Mouse (Mus musculus) adrenal gland, adult (tissue): ENCODE results near the gene Ggact.

Experiments
- DNase-seq, 2 experiments: peaks; one replicate each; pipeline ENCODE4 v3.0.0; 2022 to 2023; ENCODE audit warnings: low spot score in 1 of 2; ENCODE audit not compliant: inconsistent age in 2 of 2

Ggact gene

DNA sequence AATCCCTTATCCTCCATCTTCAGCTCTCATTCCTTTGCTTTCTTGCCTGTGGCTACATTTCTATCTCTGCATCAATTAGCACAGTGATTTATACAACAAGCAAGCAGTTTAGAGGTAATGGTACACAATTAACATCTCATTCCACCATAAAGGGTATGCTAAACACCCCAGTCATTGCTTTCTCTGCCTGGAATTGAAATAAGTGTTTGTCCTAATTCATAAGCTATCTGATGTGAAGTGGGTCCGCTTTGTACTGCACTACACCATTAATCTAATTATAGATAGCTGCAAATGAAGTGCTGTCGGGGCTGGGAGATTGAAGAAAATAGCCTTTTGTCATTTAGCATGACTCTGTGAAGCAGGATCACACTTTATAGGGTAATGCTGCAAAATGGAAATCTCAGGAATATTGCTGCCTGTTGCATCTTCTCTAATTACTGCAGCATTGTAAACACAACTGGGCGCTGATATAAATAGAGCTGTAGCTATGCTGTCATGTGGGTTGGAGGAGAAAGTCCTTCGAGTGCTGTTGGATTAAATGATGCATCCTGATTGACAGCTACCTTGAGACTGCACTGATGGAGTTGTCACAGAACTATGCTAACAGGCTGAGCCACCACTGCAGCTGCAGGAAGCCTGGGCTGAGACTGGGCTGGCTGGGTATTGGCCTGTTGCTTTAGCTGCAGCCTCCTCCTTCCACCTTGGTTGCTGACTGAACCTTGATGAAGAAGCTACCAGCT lies 41.5 kb downstream of the Ggact start:
- peak in 1 of 2 experiments; percentile 32 for DNase-seq

DNA sequence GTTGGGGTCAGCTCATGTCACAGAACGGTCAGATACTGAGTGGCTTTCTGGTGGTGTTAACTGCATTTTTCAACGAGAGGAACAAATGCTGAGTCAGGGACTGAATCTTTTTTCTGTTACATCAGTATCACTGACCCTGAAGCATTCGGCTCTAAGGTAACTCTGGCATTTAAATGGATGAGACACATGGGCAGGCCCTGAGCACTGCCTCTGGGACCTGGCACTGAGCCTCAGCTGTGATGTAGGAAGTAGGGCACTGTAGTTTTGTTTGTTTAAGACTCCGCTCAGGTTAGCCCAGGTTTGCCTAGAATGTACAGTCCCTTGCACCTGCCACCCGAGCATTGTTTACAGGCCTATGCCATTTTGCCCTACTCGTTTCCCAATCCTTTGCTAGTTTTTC lies 43.7 kb downstream of the Ggact start:
- DNase-seq: peak; percentile 79 to 90

DNA sequence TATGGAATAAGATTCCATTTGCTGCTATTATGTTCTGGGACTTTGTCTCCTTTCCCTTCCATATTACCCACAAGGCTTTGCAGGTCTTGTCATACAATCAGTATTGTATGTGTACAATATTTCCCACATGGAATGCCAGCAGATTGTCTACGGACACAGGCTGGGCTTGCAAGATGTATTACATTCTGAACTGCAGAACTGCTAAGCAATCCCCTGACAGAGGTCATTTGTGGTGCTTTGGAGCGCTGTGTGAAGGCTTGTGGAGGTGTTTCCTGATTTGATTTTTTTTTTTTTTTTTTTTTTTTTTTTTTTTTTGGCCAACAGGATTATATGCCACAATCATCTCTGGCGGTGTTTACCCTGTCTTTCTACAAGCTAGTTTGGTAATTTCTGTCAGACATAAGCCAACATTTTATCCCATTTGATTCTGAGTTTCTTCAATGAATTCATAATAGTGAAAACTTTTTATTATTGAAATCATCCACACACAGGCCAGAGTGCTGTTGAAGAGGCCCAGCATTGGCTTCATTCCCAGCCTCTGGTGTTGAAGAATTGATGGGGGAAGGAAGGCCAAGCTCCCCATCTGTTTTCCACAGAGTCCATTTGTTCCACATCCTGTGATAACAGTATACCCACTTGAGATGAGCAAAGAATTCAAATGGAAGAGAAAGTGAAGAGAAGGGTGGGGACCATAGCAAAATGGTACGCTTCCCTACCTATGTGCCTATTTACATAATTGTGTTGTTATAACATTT lies 45.8 kb downstream of the Ggact start:
- DNase-seq: no peak

DNA sequence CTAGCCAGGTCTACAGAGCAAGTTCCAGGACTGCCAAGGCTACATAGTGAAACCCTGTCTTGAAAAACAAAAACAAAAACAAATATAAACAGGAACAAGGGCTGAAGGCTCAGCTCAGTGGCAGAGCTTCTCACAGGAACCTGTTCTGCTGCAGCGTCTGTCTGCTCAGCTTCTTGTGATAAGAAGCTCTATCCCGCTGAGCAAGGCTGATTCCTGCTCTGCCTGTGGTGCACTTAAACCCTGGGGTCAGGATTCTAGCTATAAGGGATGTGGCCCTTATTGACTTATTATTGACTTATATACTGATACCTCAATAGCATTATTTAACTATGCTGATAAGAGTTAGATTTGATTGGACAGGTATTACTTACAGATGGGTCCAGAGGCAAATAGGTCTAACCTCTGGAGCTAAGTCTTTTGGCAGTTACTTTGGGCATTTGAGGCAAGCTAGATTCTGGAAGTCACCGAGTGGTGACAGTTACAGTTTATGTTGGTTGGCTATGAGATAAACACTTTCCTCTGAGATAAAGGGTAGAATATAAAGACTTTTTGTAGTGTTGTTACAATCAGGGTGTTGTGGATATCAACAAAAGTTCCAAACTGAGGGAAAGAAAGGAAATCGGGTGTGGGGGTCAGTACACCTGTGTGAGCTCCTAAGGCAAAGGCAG lies 48.0 kb downstream of the Ggact start:
- DNase-seq: no peak

DNA sequence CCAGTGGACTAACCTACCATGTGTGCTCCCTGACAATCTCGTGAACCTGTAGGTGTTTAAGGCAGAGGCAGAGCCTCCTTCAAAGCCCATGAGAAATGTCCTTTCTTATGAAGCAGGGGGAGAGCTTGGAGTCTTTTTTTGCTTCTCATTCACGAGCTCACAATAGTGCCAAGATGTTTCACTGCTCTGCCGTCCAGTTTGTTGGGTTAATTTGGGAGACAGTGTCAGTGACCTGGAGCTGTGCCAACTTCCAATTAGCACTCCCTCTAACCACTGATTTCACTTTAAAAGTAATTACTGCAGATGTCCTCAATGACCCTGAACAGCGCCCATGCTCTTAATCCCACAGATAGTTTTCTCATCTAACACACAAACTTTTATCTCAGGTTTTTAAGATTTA lies 50.9 kb downstream of the Ggact start:
- no peak for DNase-seq

DNA sequence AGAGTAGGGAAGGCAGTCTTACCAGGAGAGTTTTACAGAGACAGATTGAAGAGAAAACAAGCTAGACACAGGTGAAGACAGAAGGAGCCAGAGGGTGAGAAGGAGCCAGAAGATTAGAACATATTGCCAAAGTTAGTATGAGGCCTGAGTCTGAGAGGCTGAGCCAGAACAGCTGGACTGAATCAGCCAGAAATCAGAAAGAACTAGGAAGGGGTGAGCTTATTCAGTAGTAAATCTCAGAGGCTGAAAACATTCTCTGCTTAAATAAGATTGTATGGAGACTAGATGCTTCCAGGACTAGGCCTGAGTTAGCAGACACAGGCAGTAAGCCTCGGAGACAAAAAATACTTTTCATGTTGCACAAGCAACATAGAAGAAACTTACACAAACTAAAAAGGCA lies 53.8 kb downstream of the Ggact start:
- DNase-seq: no peak

DNA sequence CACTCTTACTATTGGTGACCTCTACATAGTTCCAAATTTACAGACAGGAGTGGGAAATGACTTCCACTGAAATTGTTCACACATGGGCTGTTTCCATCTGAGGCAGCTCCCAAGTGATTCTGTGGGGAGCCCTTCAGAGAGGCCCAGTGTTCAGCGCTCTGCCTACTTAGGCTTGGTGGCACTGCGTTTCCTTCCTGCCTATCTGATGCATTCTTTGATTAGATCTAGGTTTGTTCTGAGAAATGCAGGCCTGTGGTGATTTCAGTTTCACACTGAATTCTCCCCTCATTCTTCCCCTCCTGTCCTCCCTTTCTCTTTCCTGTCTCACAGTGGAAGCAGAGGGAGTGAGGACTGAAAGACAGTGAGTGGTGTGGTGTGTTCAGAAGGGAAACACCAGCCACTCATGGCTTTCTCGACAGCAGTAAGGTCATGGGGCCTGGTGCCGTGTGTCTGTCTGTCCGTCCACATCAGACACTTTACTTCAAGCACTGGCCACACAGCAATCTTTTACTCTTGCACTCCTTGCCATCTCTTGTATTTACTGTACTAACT lies 61.0 kb downstream of the Ggact start:
- DNase-seq: no peak

DNA sequence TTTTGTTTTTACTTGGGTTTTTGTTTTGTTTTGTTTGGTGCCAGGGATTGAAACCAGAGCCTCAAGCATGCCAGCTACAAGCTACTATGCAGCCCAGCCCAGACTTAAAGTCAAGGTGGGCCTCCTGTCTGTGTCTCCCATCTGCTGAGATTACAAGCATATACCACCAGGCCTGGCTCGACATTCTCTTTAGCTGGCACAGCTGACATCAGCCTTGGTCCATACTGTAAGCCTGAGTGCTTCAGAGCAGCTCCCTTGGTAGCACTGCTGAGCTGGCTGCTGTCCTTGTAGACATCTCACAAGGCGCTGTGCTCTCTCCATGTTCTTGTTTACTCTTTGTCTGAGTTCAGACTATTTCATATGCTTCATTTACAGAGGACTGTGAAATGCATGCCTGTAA lies 76.5 kb downstream of the Ggact start:
- DNase-seq: no peak

DNA sequence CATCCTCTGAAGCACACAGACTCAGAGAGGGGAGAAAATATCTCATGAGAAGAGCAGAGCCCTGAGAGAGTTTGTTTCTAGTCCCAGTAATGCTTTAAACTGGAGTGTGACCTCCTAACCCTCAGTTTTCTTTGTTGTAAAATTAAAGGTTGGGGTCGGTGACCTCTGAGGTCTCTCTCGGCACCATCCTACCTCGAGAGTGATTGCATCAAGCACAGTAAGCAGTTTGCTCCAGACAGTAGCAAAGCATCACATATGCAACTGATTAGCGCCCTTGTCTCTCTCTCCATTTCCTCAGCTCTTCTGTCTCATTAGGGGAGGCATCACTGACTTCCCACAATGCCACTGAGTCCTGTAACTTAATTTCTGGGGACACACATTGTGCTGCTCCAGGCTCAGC lies 77.3 kb downstream of the Ggact start:
- DNase-seq: no peak

DNA sequence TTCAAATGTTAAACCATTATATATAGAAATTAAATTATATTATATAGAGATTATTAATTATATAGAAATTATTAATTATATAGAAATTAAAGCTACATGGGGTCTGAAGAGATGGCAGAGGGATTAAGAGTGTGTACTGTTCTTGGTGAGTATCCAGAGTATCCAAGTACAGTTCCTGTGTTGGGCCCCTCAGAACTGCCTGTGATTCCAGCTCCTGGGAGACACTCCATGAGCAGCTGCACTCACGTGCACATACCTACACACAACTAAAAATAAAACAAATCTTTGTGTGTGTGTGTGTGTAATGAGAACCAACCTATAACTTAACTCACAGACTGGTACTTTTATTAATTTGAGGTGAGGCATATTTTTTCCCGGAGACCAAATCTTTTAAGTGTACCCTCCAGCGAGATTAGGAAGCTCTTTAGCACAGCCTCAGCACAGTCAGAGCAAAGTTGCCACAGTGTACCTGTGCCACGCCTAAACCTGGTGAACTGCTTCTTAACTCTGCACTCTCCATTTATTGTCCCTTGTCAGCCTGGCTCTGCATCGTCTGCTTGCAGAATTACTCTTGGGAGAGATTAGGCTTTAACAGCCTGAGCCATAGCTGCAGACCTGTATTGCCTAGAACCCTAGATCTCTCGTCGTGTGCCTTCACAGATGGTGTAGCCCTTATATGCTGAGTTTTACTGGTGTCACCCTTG lies 77.9 kb downstream of the Ggact start:
- no peak for DNase-seq

DNA sequence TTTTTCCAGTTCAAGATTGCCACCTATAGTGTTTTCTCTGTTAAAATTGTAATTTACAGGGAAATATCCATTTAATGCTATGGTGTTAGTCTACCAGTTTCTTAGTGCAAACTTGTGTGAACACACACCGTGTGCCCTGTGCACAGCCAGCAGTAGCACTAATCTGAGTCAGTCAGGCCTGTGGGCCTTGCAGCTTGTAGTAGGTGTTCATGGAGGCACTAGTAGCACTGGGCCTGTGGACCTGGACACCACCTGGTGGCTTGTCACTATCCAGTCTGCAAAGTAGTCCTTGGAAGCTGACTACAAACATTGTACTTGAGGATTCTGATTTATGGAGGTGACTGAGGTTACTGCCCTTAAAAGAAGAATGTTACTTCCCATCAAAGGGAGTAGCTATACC lies 78.8 kb downstream of the Ggact start:
- no peak for DNase-seq

DNA sequence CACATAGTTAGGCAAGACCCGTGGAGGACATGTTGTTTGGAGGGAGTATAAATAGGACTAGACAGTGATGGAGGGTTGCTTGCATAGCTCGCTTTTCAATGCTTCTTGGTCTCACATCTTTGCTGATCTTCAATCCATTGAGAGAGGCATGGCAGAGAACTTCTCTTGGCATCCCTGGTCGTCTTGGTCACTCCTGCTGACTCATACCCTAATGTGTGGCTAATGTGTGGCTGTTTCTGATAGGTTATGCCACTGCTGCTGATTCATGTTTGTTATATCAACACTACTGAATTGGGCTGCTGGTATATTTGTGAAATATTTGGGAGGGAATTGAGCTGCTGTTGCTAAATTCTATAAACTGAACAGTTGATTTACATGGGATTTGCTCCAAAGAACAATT lies 79.9 kb downstream of the Ggact start:
- DNase-seq: peak in 1 of 2 experiments; percentile 43

DNA sequence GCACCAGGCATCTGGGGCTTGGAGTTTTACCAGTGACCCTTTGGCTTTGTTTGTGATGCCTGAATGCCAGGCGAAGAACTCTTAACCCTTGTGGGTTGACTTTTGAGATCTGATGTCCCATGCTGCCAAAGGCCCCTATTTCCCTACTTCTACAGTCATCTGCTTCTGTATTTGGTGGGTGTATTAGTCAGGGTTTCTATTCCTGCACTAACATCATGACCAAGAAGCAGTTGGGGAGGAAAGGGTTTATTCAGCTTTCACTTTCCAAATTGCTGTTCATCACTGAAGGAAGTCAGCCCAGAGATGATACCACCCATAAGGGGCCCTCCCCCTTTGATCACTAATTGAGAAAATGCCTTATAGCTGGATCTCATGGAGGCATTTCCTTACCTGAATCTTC lies 83.1 kb downstream of the Ggact start:
- DNase-seq: no peak

DNA sequence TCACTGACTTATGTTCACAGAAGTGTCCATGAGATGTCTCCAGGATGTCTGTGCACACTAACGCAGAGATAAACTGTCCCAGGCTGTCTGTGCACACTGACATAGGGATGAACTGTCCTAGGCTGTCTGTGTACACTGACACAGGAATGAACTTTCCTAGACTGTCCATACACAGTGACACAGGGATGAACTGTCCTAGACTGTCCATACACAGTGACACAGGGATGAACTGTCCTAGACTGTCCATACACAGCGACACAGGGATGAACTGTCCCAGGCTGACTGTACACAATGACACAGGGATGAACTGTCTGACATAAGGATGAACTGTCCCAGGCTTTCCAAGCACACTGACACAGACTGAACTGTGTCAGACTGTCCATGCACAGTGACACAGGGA lies 88.1 kb downstream of the Ggact start:
- DNase-seq: no peak

DNA sequence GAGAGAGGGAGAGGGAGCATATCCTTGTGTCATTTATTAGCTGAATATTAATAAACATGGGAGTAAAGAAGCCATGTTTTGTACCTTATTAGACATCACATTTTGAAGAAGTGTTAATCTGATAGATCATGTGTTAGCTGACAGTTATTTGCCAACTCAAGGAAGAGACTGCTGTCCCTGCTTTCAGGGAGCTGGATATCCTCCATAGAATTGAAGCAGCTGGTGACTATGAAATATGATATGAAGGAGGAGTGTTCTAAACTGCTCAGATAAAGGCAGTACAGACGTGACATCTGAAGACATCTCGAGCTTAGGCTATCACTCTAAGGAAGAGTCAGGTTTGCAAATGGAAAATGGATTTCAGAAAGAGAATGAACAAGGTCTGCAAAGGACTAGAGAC lies 89.8 kb downstream of the Ggact start:
- no peak for DNase-seq

DNA sequence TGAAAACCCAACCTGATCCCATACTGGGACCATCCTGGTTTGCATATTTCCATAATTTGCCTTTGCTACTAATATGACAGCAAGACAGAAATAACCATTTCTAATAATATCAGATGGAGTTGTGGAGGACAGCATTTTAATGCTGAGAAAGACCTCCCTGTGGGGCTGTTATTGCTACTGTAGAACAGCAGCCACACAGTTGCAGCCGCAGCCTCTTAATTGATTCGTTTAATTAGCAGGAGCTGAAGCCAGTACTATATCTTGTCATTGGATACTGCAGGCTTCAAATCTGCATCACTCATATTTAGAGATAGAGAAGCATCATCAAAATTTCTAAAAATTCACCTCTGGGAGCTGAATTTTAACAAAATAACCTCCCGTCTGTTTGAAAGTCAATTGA lies 92.6 kb downstream of the Ggact start:
- no peak for DNase-seq

DNA sequence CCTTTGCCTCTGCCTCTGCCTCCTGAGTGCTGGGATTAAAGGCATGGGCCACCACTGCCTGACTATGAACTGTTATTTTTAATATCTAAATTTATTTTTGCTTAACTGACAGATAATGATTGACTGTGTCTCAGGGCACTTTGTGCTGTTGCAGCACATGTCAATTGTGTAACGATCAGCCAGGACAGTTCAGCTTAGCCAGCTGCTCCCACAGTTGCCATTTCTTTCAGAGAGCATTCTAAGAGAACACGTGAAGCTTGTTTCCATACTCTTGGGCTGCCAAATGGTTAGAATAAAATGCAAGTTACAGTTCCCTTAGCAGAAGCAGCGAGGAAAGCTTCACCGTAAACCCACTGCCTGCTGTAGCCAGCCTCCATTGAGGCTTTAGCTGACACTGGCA lies 113.3 kb downstream of the Ggact start:
- peak in 1 of 2 experiments; percentile 36 for DNase-seq

DNA sequence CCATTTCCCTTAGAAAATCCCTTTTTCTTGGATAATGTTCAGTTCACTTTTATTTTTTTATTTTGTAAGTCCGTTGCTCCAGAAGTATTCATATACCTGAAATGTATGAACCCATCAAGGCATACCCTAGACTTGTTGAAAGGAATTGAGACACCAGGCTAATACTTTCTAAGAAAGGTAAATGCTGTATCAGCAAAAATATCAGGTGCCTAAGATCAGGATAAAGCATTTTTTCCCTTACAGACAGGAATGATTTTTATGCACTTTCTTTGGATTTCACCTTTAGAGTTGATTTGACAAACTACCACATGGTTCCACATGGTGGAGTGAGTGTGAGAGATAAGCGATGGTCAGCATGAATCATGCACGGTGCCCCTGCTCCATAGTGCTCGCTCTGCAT lies 120.2 kb downstream of the Ggact start:
- DNase-seq: no peak

DNA sequence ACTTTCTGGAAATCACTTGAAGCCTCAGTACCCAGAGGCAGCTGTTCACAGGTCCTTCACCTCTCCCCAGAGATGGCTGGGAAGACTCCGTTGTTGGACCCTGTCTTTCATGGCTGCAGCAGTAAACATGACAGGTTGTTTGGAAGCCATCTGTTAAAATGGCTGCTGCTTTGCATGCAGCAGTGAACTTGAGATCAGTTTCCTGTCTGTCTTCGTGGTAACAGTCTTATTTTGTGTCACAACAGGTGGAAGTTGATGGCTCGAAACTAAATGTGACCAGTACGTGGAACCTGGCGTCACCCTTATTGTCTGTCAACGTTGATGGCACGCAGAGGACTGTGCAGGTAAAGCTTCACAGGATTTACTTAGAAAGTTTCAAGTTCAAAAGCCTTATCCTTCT lies 123.4 kb downstream of the Ggact start:
- DNase-seq: no peak

DNA sequence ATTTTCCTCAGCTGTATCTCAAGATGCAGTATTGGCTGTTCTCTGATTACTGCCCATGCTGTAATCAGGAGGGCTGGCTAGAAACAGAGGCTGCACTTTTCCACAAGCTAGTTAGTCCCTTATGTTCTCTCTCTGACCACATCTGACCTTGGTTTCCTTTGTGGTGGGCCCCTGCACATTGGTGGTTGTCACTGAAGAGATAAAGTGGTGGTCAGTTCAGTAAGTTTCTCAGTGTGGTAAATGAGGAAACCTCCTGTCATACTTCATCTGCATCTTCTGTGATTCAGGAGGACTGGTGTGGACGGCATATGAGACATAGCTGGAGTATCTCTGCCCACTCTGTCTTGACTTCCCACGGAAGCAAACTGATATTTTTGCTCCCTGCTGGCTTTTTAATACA lies 125.4 kb downstream of the Ggact start:
- DNase-seq: peak in 1 of 2 experiments; percentile 13

DNA sequence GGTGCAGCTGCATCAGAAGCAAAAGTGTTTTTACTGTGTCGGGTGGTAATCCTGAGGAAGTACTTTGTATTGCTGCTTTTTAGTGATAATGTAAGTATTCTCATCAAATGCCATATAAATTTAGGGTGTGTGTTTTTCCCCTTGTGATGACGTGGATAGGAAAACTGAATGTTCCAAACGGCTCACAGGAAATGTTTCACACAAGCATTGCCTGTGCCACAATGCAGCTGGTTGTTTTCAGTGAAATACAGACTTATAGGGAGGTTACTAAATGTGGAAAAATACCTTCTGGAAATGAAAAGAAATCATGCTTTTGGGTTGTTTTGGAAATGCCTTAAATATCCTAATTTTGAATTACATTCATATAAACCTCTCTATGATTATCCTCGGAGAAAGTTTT lies 128.9 kb downstream of the Ggact start:
- DNase-seq: no peak
